Mouse (Mus musculus): Measurements from ENCODE around the gene Enox1. TPM values are rescaled to one million over a fixed set of nuclear protein-coding genes. Genes with fewer than 3 reads are reported as not detected.

Enox1 gene
- polyA plus RNA-seq, 1 experiment = 0.30 TPM

GRCm38 (mm10) chr14:77677951-77678350 lies 521.4 kb downstream of the Enox1 start:
- H3K27ac ChIP-seq (ENCODE audit: insufficient read depth, low read depth, low read length) = no peak overlapping the region
- no peak overlapping the region for H3K4me3 ChIP-seq (ENCODE audit: low read depth, low read length)
- no peaks in the 10 kb centered on the region for H3K36me3 ChIP-seq (ENCODE audit: control insufficient read depth, insufficient read depth, low read length)
- no peaks in the 10 kb centered on the region for H3K27me3 ChIP-seq (ENCODE audit: control insufficient read depth, insufficient read depth, low read length)
- H3K4me1 ChIP-seq (ENCODE audit: control insufficient read depth, insufficient read depth, insufficient read length, low read length) = no peaks in the 10 kb centered on the region; the same call in 1 of the 2 replicates
- 72% methylated on average over 7 of the region's 7 CpGs for WGBS
- no peak for TF ChIP-seq CTCF (IDR thresholded peaks at IDR 0.05; ENCODE audit: extremely low read depth, insufficient read length, insufficient replicate concordance, low read depth, low read length)
- no peak for TF ChIP-seq POLR2A (IDR thresholded peaks at IDR 0.05; ENCODE audit: low read depth, low read length)

GRCm38 (mm10) chr14:77679877-77680276 lies 523.3 kb downstream of the Enox1 start:
- TF ChIP-seq POLR2A (IDR thresholded peaks at IDR 0.05; ENCODE audit: low read depth, low read length) = no peak
- no peak for TF ChIP-seq CTCF (IDR thresholded peaks at IDR 0.05; ENCODE audit: extremely low read depth, insufficient read length, insufficient replicate concordance, low read depth, low read length)
- WGBS = 78% methylated on average over 9 of the region's 9 CpGs
- no peaks in the 10 kb centered on the region for H3K27me3 ChIP-seq (ENCODE audit: control insufficient read depth, insufficient read depth, low read length)

GRCm38 (mm10) chr14:77682888-77683555 lies 526.5 kb downstream of the Enox1 start:
- no peak overlapping the region for H3K4me3 ChIP-seq (ENCODE audit: low read depth, low read length)
- no peaks in the 10 kb centered on the region for H3K27me3 ChIP-seq (ENCODE audit: control insufficient read depth, insufficient read depth, low read length)
- no peaks in the 10 kb centered on the region for H3K36me3 ChIP-seq (ENCODE audit: control insufficient read depth, insufficient read depth, low read length)
- 89% methylated on average over 10 of the region's 10 CpGs for WGBS
- no peak overlapping the region for H3K27ac ChIP-seq (ENCODE audit: insufficient read depth, low read depth, low read length)
- no peak for TF ChIP-seq POLR2A (IDR thresholded peaks at IDR 0.05; ENCODE audit: low read depth, low read length)
- no peaks in the 10 kb centered on the region for H3K4me1 ChIP-seq (ENCODE audit: control insufficient read depth, insufficient read depth, insufficient read length, low read length)

More at GRCm38 (mm10) chr14:77679877-77680276, 523.3 kb downstream of the Enox1 start:
- no peaks in the 10 kb centered on the region for H3K36me3 ChIP-seq (ENCODE audit: control insufficient read depth, insufficient read depth, low read length)
- H3K4me1 ChIP-seq (ENCODE audit: control insufficient read depth, insufficient read depth, insufficient read length, low read length) = no peaks in the 10 kb centered on the region
- no peak overlapping the region for H3K4me3 ChIP-seq (ENCODE audit: low read depth, low read length)
- H3K27ac ChIP-seq (ENCODE audit: insufficient read depth, low read depth, low read length) = no peak overlapping the region

GRCm38 (mm10) chr14:77689816-77690215 lies 533.3 kb downstream of the Enox1 start:
- Histone ChIP-seq H3K4me3 (ENCODE audit: low read depth, low read length) (no peak overlapping the region), H3K36me3 (ENCODE audit: control insufficient read depth, insufficient read depth, low read length) (no peaks in the 10 kb centered on the region), H3K27ac (ENCODE audit: insufficient read depth, low read depth, low read length) (no peak overlapping the region), H3K4me1 (ENCODE audit: control insufficient read depth, insufficient read depth, insufficient read length, low read length) (no peaks in the 10 kb centered on the region), H3K27me3 (ENCODE audit: control insufficient read depth, insufficient read depth, low read length) (no peaks in the 10 kb centered on the region)
- 90% methylated on average over 4 of the region's 4 CpGs for WGBS
- no peak for TF ChIP-seq CTCF (IDR thresholded peaks at IDR 0.05; ENCODE audit: extremely low read depth, insufficient read length, insufficient replicate concordance, low read depth, low read length)
- TF ChIP-seq POLR2A (IDR thresholded peaks at IDR 0.05; ENCODE audit: low read depth, low read length) = no peak

- no peaks in the 10 kb centered on the region for H3K27me3 ChIP-seq (ENCODE audit: control insufficient read depth, insufficient read depth, low read length)
- 77% methylated on average over 6 of the region's 6 CpGs for WGBS
- TF ChIP-seq POLR2A (IDR thresholded peaks at IDR 0.05; ENCODE audit: low read depth, low read length) (no peak), CTCF (IDR thresholded peaks at IDR 0.05; ENCODE audit: extremely low read depth, insufficient read length, insufficient replicate concordance, low read depth, low read length) (no peak)
- H3K4me3 ChIP-seq (ENCODE audit: low read depth, low read length) = no peak overlapping the region
- H3K4me1 ChIP-seq (ENCODE audit: control insufficient read depth, insufficient read depth, insufficient read length, low read length) = no peaks in the 10 kb centered on the region
- no peaks in the 10 kb centered on the region for H3K36me3 ChIP-seq (ENCODE audit: control insufficient read depth, insufficient read depth, low read length)
- no peak overlapping the region for H3K27ac ChIP-seq (ENCODE audit: insufficient read depth, low read depth, low read length)
Measured at GRCm38 (mm10) chr14:77705006-77705405, 548.4 kb downstream of the Enox1 start.

GRCm38 (mm10) chr14:77706511-77707246 lies 550.1 kb downstream of the Enox1 start:
- no peaks in the 10 kb centered on the region for H3K4me1 ChIP-seq (ENCODE audit: control insufficient read depth, insufficient read depth, insufficient read length, low read length)
- no peak for TF ChIP-seq CTCF (IDR thresholded peaks at IDR 0.05; ENCODE audit: extremely low read depth, insufficient read length, insufficient replicate concordance, low read depth, low read length)
- TF ChIP-seq POLR2A (IDR thresholded peaks at IDR 0.05; ENCODE audit: low read depth, low read length) = no peak
- no peak overlapping the region for H3K27ac ChIP-seq (ENCODE audit: insufficient read depth, low read depth, low read length)
- H3K4me3 ChIP-seq (ENCODE audit: low read depth, low read length) = no peak overlapping the region
- WGBS = 80% methylated on average over 21 of the region's 21 CpGs
- H3K27me3 ChIP-seq (ENCODE audit: control insufficient read depth, insufficient read depth, low read length) = no peaks in the 10 kb centered on the region
- no peaks in the 10 kb centered on the region for H3K36me3 ChIP-seq (ENCODE audit: control insufficient read depth, insufficient read depth, low read length)

GRCm38 (mm10) chr14:77707279-77707678 lies 550.7 kb downstream of the Enox1 start:
- no peaks in the 10 kb centered on the region for H3K4me1 ChIP-seq (ENCODE audit: control insufficient read depth, insufficient read depth, insufficient read length, low read length)
- WGBS = 75% methylated on average over 12 of the region's 12 CpGs
- no peaks in the 10 kb centered on the region for H3K27me3 ChIP-seq (ENCODE audit: control insufficient read depth, insufficient read depth, low read length)
- H3K27ac ChIP-seq (ENCODE audit: insufficient read depth, low read depth, low read length) = no peak overlapping the region
- no peak overlapping the region for H3K4me3 ChIP-seq (ENCODE audit: low read depth, low read length)
- TF ChIP-seq CTCF (IDR thresholded peaks at IDR 0.05; ENCODE audit: extremely low read depth, insufficient read length, insufficient replicate concordance, low read depth, low read length) (no peak), POLR2A (IDR thresholded peaks at IDR 0.05; ENCODE audit: low read depth, low read length) (no peak)
- H3K36me3 ChIP-seq (ENCODE audit: control insufficient read depth, insufficient read depth, low read length) = no peaks in the 10 kb centered on the region
